Mouse (Mus musculus) kidney, postnatal 10 days (tissue): ENCODE measurements around the gene Cdrt4.

Source experiments
- DNase-seq: peaks from one replicate; pipeline ENCODE4 v3.0.0; 2021; ENCODE audit warnings: mixed read lengths

Gene Cdrt4

GRCm38 (mm10) chr11:62951012-62951411 is at the start of gene Cdrt4:
Cdrt4 (plus strand) TSS chr11:62951193.
- no peak for DNase-seq

GRCm38 (mm10) chr11:62901699-62902323 is 49.2 kb upstream of the Cdrt4 start:
- DNase-seq, result peak; percentile 75

- DNase-seq, result no peak
These were observed 47.0 kb upstream of the Cdrt4 start for GRCm38 (mm10) chr11:62903871-62904495.

GRCm38 (mm10) chr11:62909720-62910306 is 41.2 kb upstream of the Cdrt4 start:
- DNase-seq, result no peak

- no peak for DNase-seq
These were observed 39.6 kb upstream of the Cdrt4 start for GRCm38 (mm10) chr11:62911362-62911761.

GRCm38 (mm10) chr11:62913141-62913540 is 37.9 kb upstream of the Cdrt4 start:
- DNase-seq, result no peak

- peak; percentile 57 for DNase-seq
These were observed 36.5 kb upstream of the Cdrt4 start for GRCm38 (mm10) chr11:62914532-62914931.

GRCm38 (mm10) chr11:62915486-62915885 is 35.5 kb upstream of the Cdrt4 start:
- no peak for DNase-seq

- no peak for DNase-seq
These were observed 34.2 kb upstream of the Cdrt4 start for GRCm38 (mm10) chr11:62916765-62917164.

- DNase-seq, result no peak
These were observed 30.8 kb upstream of the Cdrt4 start for GRCm38 (mm10) chr11:62919946-62920742.

- DNase-seq, result no peak
These were observed 30.3 kb upstream of the Cdrt4 start for GRCm38 (mm10) chr11:62920743-62921050.

GRCm38 (mm10) chr11:62921052-62921977 is 29.7 kb upstream of the Cdrt4 start:
- peak; percentile 95 for DNase-seq

GRCm38 (mm10) chr11:62924091-62924761 is 26.8 kb upstream of the Cdrt4 start:
- DNase-seq, result peak; percentile 32

GRCm38 (mm10) chr11:62929799-62930198 is 21.2 kb upstream of the Cdrt4 start:
- peak; percentile 31 for DNase-seq

GRCm38 (mm10) chr11:62930574-62930973 is 20.4 kb upstream of the Cdrt4 start:
- DNase-seq, result no peak

- DNase-seq, result no peak
These were observed 19.9 kb upstream of the Cdrt4 start for GRCm38 (mm10) chr11:62931141-62931540.

GRCm38 (mm10) chr11:62933099-62933498 is 17.9 kb upstream of the Cdrt4 start:
- no peak for DNase-seq

GRCm38 (mm10) chr11:62934795-62935514 is 16.0 kb upstream of the Cdrt4 start:
- no peak for DNase-seq

- DNase-seq, result no peak
These were observed 13.0 kb upstream of the Cdrt4 start for GRCm38 (mm10) chr11:62937986-62938385.

GRCm38 (mm10) chr11:62938921-62939320 is 12.1 kb upstream of the Cdrt4 start:
- DNase-seq, result no peak

- DNase-seq, result no peak
These were observed 10.8 kb upstream of the Cdrt4 start for GRCm38 (mm10) chr11:62940176-62940575.
